Mouse (Mus musculus) adrenal gland, adult 8-10 months (tissue): ENCODE results near the gene Amhr2. TPM values are rescaled to one million over a fixed set of nuclear protein-coding genes. Genes with fewer than 3 reads are reported as not detected.

Experiments
- DNase-seq: peaks from one replicate; pipeline ENCODE4 v3.0.0; 2022
- total RNA-seq, 4 experiments: library from RNA; stranded (reverse); gene quantifications; 2 replicates each; pipeline ENCODE4 v1.2.4; 2022

Amhr2 gene
- total RNA-seq, 4 experiments from 2014 or later, result 1.1 to 1.9 (median 1.6) TPM

DNA sequence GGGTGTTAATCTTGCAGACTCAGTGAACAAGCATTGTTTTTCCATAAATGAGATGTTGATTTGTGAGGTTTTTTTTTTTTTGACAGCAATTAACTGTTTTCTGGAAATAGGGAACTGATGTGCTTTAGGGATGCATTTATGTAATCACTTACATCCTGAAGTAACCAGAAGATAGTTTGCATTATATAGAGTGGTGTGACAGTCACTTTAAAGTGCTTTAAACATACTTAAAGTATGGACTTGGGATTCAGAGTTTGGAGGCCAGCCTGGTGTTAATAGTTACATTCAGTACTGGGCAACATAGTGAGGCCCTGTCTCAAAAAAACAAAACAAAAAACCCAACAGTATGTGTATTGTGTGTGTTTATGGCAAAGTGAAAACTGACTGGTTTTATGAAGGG lies 26.6 kb downstream of the Amhr2 start:
- DNase-seq, result no peak

DNA sequence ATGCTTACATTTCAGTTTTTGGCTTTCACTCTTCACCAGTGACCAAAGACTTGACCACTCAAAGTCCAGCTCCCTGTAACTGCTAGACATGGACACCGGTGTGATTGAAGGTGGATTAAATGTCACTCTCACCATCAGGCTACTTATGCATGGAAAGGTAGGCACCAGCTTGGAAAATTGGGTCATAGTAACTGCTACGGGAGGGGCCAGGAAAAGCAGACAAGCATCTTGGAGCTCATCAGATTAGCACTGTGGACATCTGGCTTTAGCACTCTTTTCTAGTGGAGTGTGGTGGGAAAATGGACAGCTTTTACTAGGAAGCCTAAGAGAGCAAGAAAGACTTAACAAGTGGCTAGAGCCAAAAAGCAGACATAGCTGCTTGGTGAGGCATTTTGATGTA lies 28.1 kb downstream of the Amhr2 start:
- DNase-seq, result no peak

DNA sequence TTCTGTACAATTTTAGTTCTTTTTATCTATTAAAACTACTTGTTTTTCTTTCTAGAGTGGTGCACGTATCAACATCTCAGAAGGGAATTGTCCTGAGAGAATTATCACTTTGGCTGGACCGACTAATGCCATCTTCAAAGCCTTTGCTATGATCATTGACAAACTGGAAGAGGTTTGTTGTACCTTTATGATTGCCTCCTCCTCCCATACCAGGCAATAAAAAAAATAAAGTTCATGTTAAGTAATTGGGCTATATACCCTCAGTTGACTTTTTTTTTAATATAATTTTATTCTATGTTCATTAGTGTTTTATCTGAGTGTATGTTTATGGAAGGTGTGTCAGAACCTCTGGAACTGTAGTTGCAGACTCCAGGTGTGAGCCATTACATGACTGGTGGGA lies 29.4 kb downstream of the Amhr2 start:
- no peak for DNase-seq

DNA sequence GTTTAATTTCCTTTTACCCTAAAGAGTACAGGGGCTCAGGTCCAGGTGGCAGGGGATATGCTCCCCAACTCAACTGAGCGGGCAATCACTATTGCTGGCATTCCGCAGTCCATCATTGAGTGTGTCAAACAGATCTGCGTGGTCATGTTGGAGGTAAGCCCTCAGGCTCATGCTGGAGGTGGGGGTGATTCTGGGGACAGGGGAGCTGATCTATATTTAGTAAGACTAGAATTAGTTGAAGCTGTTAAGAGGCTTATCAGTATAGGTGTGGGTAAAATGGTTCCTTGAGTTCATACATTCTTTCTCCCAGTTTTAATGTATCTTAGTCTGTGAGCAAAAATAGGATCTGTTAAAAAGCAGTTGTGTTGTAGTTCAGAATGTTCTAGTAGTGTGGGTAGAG lies 38.0 kb downstream of the Amhr2 start:
- DNase-seq, result no peak

DNA sequence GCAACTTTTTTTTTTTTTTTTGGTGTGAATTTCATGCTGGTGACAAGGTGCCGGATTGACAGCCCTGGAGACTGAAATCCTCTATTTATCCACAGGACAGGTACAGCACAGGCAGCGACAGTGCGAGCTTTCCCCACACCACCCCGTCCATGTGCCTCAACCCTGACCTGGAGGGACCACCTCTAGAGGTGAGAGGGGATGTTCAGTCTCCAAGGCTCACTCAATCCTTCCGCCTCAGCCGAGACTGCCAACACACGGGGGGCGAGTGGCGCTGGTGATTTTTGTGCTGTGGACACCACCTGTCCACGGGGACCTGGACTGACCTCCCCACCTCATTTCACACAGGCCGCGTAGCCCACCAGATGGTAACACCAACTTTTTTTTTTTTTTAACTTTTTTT lies 40.7 kb downstream of the Amhr2 start:
- DNase-seq, result no peak

DNA sequence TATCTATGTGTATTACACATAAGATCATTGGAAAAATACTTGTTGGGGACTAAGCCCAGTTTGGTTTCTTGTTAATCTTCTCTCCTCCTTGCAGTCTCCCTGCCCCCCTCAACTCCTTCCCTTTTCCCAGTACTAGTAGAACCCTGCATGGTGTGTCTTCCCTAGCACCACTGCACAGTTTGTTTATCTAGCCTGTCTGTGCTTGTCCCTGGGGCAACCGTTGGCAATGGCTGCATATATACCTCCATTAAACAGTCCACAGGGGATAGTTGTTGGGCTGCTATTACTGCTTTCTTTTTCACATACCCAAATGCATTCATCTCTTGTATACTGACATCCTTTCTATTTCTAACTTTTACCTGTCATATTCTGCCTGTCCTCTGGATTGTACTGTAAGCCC lies 42.5 kb downstream of the Amhr2 start:
- DNase-seq, result no peak

DNA sequence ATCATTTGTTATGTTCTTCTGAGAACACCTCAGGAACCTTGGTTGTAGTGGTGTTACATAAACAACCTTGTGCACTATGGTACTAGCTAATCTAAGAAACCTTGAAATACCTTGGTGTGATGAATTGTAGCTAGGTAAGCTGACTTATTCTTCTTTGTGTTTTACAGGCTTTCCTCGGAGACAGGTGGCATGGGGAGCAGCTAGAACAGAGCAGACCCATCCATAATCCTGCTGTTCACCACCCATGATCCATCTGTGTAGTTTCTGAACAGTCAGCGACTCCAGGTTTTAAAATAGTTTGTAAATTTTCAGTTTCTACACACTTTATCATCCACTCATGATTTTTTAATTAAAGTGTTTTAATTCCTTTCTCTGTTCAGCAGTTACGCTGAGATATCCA lies 53.2 kb downstream of the Amhr2 start:
- no peak for DNase-seq

DNA sequence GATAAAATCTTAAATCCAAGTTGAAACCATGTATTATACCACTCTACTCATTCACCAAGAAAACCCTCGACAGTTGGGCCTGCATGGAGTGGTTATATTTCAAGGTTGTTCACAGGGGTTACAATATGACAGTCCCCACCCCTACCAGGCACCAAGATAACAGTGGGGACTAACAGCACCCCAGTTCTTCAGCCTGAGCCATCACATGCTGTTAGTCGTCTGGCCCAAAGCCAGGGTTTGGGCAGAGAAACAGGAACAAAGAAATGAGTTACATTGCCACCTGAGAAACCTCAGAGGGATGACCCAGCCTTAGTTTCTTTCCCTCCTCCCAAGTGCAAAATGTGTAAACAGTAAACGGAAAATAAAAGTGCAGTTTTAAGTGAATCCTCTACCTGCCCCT lies 54.2 kb downstream of the Amhr2 start:
- no peak for DNase-seq

DNA sequence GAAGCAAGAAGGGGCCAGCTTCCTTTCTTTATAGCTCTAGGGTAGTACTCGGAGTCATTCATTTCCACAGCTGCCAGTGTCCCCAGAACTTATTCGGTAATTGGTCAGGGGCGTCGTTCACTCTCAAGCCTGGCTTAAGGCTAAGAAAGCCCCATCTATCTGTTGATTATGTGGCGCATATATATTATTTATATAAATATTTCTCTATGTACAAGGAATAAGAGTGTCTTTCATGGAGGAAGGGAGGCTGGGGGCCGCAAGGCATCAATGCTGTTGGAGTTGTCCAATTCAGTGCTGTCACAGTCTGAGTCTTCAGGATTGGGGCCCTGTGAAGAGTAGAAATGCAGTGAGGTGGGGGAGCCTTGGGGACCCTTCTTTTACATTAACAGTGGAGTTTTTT lies 54.7 kb downstream of the Amhr2 start:
- DNase-seq, result no peak

DNA sequence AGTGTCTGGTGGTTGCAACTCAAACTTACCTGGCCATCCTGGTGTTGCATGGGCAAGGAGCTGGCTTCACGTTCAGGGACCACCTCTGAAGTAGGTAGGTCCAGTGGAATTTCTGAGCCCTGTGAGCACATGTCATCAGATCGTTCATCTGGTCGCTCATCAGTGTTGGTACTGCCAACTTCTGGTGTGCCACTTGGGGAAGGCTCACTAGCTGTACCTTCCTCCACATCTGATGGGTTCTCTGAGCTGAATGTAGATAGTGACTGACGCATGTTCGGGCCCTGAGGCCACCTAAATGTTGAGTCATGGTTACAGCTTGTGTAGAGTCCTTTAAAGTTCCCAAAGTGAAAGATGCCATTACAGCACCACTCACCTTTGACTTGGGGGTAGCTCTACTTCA lies 55.3 kb downstream of the Amhr2 start:
- DNase-seq, result no peak

DNA sequence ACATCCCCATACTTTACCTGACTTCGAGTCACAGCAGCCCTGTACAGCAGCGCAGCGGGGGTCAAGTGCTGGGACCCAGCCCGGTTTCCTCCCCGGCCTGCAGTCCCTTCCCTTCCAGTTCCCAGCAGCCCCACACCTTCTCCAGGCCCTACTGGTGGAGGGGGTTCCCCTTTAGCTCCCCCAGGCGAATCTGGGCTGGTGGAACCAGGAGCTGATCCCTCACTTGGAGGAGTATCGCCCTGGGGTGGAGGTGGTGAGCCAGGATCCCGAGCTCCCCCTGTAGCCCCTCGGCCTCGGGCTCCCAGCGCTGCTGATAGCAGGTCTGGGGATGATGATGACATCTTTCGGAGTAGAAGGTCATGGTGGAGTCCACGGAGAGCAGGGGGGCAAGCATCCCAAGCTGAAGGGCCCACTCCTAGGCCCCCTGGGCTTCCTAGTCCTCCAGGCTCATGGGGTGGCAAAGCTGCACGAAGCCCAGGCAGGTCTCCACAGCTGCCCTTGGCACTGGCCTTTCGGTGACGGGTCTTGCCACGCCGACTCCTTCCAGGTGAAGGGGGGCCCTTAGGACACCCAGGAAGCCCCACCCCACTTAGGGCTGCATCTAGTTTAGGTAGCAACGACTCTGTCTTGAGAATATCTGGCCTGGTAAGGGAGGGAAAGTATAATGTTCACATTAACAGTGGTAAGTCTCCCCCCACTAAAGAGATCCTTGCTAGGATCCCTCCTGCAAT lies 56.1 kb downstream of the Amhr2 start:
- no peak for DNase-seq

DNA sequence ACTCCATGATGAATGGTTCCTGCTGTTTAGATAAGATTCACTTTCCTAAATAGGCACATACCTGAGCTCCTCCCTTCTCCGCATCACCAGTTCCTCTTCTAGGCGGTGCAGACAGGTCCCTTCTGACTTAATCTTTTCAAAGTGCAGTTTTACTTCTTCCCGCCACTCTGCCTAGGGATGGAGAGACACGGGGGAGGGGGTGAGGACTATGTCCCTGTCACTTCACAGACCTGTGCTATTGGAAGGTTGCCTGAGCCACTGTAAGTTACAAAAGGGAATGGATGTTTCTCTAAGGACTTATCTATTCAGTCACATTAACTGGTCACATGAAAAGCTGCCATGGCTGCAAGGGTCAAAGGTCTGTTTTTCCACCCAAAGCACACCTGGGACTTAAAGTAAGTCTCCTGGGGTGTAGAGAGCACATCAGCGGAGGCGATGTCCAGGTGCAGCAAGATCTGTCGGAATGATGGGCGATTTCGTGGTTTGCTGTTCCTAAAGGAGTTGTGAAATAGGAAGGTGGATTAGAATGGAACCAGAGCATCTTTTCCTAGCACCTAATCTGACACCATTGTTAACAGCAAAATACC lies 57.2 kb downstream of the Amhr2 start:
- DNase-seq, result no peak

DNA sequence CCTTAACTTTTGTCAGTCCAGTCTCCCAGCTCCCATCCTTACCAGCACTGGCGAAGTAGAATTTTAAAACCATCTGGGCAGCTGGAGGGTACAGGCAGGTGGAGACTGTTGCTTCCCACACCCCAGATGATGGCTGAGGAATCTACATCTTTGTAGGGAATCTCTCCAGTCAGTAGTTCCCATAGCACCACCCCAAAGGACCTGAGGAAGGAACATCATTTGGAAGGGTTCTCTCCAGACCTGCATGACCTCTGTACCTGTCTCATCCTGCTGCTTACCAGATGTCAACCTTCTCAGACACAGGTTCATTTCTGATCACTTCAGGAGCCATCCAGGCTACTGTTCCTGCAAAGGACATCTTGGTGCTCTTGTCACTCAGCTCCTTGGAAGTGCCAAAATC lies 58.3 kb downstream of the Amhr2 start, which contains the start of gene Gm10337:
Gene Gm10337 (plus strand): TSS at position 276 of the 400 bp plus-strand sequence.
- DNase-seq, result no peak

Other genes starting within 250 kb of the Amhr2 start
- 100 to 1,000 TPM in 1 of 4 experiments, 10 to 100 TPM in 3; 61.9 to 108 (median 86.0) TPM for gene Zfp740, start 242.1 kb upstream of the Amhr2 start, total RNA-seq
- gene Csad, start 240.6 kb upstream of the Amhr2 start, total RNA-seq, result 10 to 100 TPM; 71.3 to 85.0 (median 75.5) TPM
- 1 to 10 TPM; 2.7 to 7.9 (median 5.4) TPM for gene Itgb7, start 213.4 kb upstream of the Amhr2 start, total RNA-seq
- gene Rarg, start 187.8 kb upstream of the Amhr2 start, total RNA-seq, result 10 to 100 TPM; 19.9 to 43.0 (median 34.4) TPM
- under 1 TPM in 2 of 4 experiments, not detected in 2; 0.24 to 0.31 TPM for gene Gm9918, start 174.8 kb upstream of the Amhr2 start, total RNA-seq
- 10 to 100 TPM; 37.1 to 45.4 (median 39.5) TPM for gene Mfsd5, start 165.9 kb upstream of the Amhr2 start, total RNA-seq
- gene Espl1, start 149.1 kb upstream of the Amhr2 start, total RNA-seq, result 1 to 10 TPM; 1.4 to 5.3 (median 2.3) TPM
- 100 to 1,000 TPM; 440 to 517 (median 466) TPM for gene Pfdn5, start 119.3 kb upstream of the Amhr2 start, total RNA-seq
- gene Myg1, start 113.7 kb upstream of the Amhr2 start, total RNA-seq, result 10 to 100 TPM; 65.4 to 96.8 (median 89.3) TPM
- gene Aaas, start 94.6 kb upstream of the Amhr2 start, total RNA-seq, result 10 to 100 TPM; 15.6 to 31.6 (median 21.4) TPM
- gene Sp7, start 78.2 kb upstream of the Amhr2 start, total RNA-seq, result under 1 TPM; 0.17 to 0.48 (median 0.33) TPM
- 10 to 100 TPM; 75.8 to 97.0 (median 91.9) TPM for gene Sp1, start 39.2 kb upstream of the Amhr2 start, total RNA-seq
- 100 to 1,000 TPM in 2 of 4 experiments, 10 to 100 TPM in 2; 71.8 to 170 (median 96.4) TPM for gene Prr13, start 13.7 kb downstream of the Amhr2 start, total RNA-seq
- 100 to 1,000 TPM; 594 to 678 (median 630) TPM for gene Pcbp2, start 25.2 kb downstream of the Amhr2 start, total RNA-seq
- 1 to 10 TPM in 3 of 4 experiments, not detected in 1; 3.5 to 9.2 (median 8.3) TPM for gene Gm10337, start 58.4 kb downstream of the Amhr2 start, total RNA-seq
- 10 to 100 TPM in 3 of 4 experiments, 1 to 10 TPM in 1; 9.5 to 27.1 (median 18.0) TPM for gene Map3k12, start 71.7 kb downstream of the Amhr2 start, total RNA-seq
- gene Tarbp2, start 72.8 kb downstream of the Amhr2 start, total RNA-seq, result 10 to 100 TPM; 31.9 to 50.7 (median 41.9) TPM
- 10 to 100 TPM in 1 of 4 experiments, 1 to 10 TPM in 3; 1.0 to 13.3 (median 5.6) TPM for gene Npff, start 79.6 kb downstream of the Amhr2 start, total RNA-seq
- gene Gm28047, start 179.7 kb downstream of the Amhr2 start, total RNA-seq, result 1 to 10 TPM in 2 of 4 experiments, not detected in 2; 2.0 to 2.1 TPM
- 100 to 1,000 TPM in 1 of 4 experiments, 10 to 100 TPM in 3; 55.5 to 104 (median 76.0) TPM for gene Atf7, start 180.1 kb downstream of the Amhr2 start, total RNA-seq
- 10 to 100 TPM in 2 of 4 experiments, 1 to 10 TPM in 2; 6.2 to 23.7 (median 10.8) TPM for gene Atp5g2, start 227.0 kb downstream of the Amhr2 start, total RNA-seq